Mouse (Mus musculus): Measurements from ENCODE around the gene Lrmda. TPM values are rescaled to one million over a fixed set of nuclear protein-coding genes. Genes with fewer than 3 reads are reported as not detected.

Gene Lrmda
- polyA plus RNA-seq, 1 experiment from 2014 or later, result 0.95 TPM

- 85% methylated on average over 4 of the region's 4 CpGs for WGBS
- Histone ChIP-seq H3K27ac (replicated peaks in 1 of 2; ENCODE audit: control insufficient read depth in 1 of 2, insufficient read depth in 1 of 2, low read depth in 2 of 2, low read length in 2 of 2) (no peak overlapping the region), H3K27me3 (ENCODE audit: control insufficient read depth, insufficient read depth, low read length) (no peaks in the 10 kb centered on the region), H3K4me3 (ENCODE audit: control insufficient read depth in 1 of 2, insufficient read depth in 1 of 2, low read depth in 1 of 2, low read length in 2 of 2) (no peak overlapping the region), H3K4me1 (ENCODE audit: control insufficient read depth in 2 of 2, insufficient read depth in 2 of 2, low read length in 2 of 2) (no peaks in the 10 kb centered on the region), H3K36me3 (ENCODE audit: control insufficient read depth, insufficient read depth, low read length) (no peaks in the 10 kb centered on the region), H3K9me3 (ENCODE audit: control insufficient read depth, low read length) (no peaks in the 10 kb centered on the region), H3K9ac (ENCODE audit: low read length) (no peak overlapping the region), H3K4me2 (ENCODE audit: low read length) (no peak overlapping the region)
- ATAC-seq (ENCODE audit: insufficient number of reproducible peaks, insufficient read depth, low FRiP score, low read depth), result no peak
Observed at GRCm38 (mm10) chr14:23093306-23093705, 1073.8 kb downstream of the Lrmda start.

- Histone ChIP-seq H3K4me3 (ENCODE audit: control insufficient read depth in 1 of 2, insufficient read depth in 1 of 2, low read depth in 1 of 2, low read length in 2 of 2) (no peak overlapping the region), H3K4me1 (ENCODE audit: control insufficient read depth in 2 of 2, insufficient read depth in 2 of 2, low read length in 2 of 2) (no peaks in the 10 kb centered on the region), H3K4me2 (ENCODE audit: low read length) (no peak overlapping the region), H3K36me3 (ENCODE audit: control insufficient read depth, insufficient read depth, low read length) (no peaks in the 10 kb centered on the region), H3K9me3 (ENCODE audit: control insufficient read depth, low read length) (no peaks in the 10 kb centered on the region), H3K27ac (replicated peaks in 1 of 2; ENCODE audit: control insufficient read depth in 1 of 2, insufficient read depth in 1 of 2, low read depth in 2 of 2, low read length in 2 of 2) (no peak overlapping the region), H3K9ac (ENCODE audit: low read length) (no peak overlapping the region), H3K27me3 (ENCODE audit: control insufficient read depth, insufficient read depth, low read length) (no peaks in the 10 kb centered on the region)
- no peak for ATAC-seq (ENCODE audit: insufficient number of reproducible peaks, insufficient read depth, low FRiP score, low read depth)
- 52% methylated on average over 5 of the region's 5 CpGs for WGBS
Observed at GRCm38 (mm10) chr14:23094546-23095157, 1075.1 kb downstream of the Lrmda start.

GRCm38 (mm10) chr14:23095158-23096016, 1075.9 kb downstream of the Lrmda start:
- H3K4me2 ChIP-seq (ENCODE audit: low read length), result no peak overlapping the region
- H3K27me3 ChIP-seq (ENCODE audit: control insufficient read depth, insufficient read depth, low read length), result no peaks in the 10 kb centered on the region
- no peak for ATAC-seq (ENCODE audit: insufficient number of reproducible peaks, insufficient read depth, low FRiP score, low read depth)
- no peaks in the 10 kb centered on the region for H3K4me1 ChIP-seq (ENCODE audit: control insufficient read depth in 2 of 2, insufficient read depth in 2 of 2, low read length in 2 of 2)
- 73% methylated on average over 10 of the region's 10 CpGs for WGBS
- H3K27ac ChIP-seq (replicated peaks in 1 of 2; ENCODE audit: control insufficient read depth in 1 of 2, insufficient read depth in 1 of 2, low read depth in 2 of 2, low read length in 2 of 2), result no peak overlapping the region
- no peak overlapping the region for H3K4me3 ChIP-seq (ENCODE audit: control insufficient read depth in 1 of 2, insufficient read depth in 1 of 2, low read depth in 1 of 2, low read length in 2 of 2)
- H3K9ac ChIP-seq (ENCODE audit: low read length), result no peak overlapping the region
- no peaks in the 10 kb centered on the region for H3K9me3 ChIP-seq (ENCODE audit: control insufficient read depth, low read length)
- no peaks in the 10 kb centered on the region for H3K36me3 ChIP-seq (ENCODE audit: control insufficient read depth, insufficient read depth, low read length)

GRCm38 (mm10) chr14:23096017-23096336, 1076.5 kb downstream of the Lrmda start:
- Histone ChIP-seq H3K4me3 (ENCODE audit: control insufficient read depth in 1 of 2, insufficient read depth in 1 of 2, low read depth in 1 of 2, low read length in 2 of 2) (no peak overlapping the region), H3K27me3 (ENCODE audit: control insufficient read depth, insufficient read depth, low read length) (no peaks in the 10 kb centered on the region), H3K4me1 (ENCODE audit: control insufficient read depth in 2 of 2, insufficient read depth in 2 of 2, low read length in 2 of 2) (no peaks in the 10 kb centered on the region), H3K9ac (ENCODE audit: low read length) (no peak overlapping the region), H3K27ac (replicated peaks in 1 of 2; ENCODE audit: control insufficient read depth in 1 of 2, insufficient read depth in 1 of 2, low read depth in 2 of 2, low read length in 2 of 2) (no peak overlapping the region), H3K9me3 (ENCODE audit: control insufficient read depth, low read length) (no peaks in the 10 kb centered on the region), H3K36me3 (ENCODE audit: control insufficient read depth, insufficient read depth, low read length) (no peaks in the 10 kb centered on the region), H3K4me2 (ENCODE audit: low read length) (no peak overlapping the region)
- ATAC-seq (ENCODE audit: insufficient number of reproducible peaks, insufficient read depth, low FRiP score, low read depth), result no peak
- 69% methylated on average over 3 of the region's 3 CpGs for WGBS

- H3K27me3 ChIP-seq (ENCODE audit: control insufficient read depth, insufficient read depth, low read length), result no peaks in the 10 kb centered on the region
- H3K4me1 ChIP-seq (ENCODE audit: control insufficient read depth in 2 of 2, insufficient read depth in 2 of 2, low read length in 2 of 2), result no peaks in the 10 kb centered on the region
- no peak overlapping the region for H3K27ac ChIP-seq (replicated peaks in 1 of 2; ENCODE audit: control insufficient read depth in 1 of 2, insufficient read depth in 1 of 2, low read depth in 2 of 2, low read length in 2 of 2)
- H3K4me2 ChIP-seq (ENCODE audit: low read length), result no peak overlapping the region
- H3K36me3 ChIP-seq (ENCODE audit: control insufficient read depth, insufficient read depth, low read length), result no peaks in the 10 kb centered on the region
- 74% methylated on average over 4 of the region's 4 CpGs for WGBS
- H3K9me3 ChIP-seq (ENCODE audit: control insufficient read depth, low read length), result no peaks in the 10 kb centered on the region
- H3K4me3 ChIP-seq (ENCODE audit: control insufficient read depth in 1 of 2, insufficient read depth in 1 of 2, low read depth in 1 of 2, low read length in 2 of 2), result no peak overlapping the region
- H3K9ac ChIP-seq (ENCODE audit: low read length), result no peak overlapping the region
- no peak for ATAC-seq (ENCODE audit: insufficient number of reproducible peaks, insufficient read depth, low FRiP score, low read depth)
Observed at GRCm38 (mm10) chr14:23096405-23096804, 1076.9 kb downstream of the Lrmda start.

Small RNA genes lying within 50 kb of the gene (microRNA-seq; reads per million reads assigned to microRNA genes)
- gene Gm27532, result not detected

Other genes with a start within 250 kb of the Lrmda start
- 533 and 556 TPM in 2 replicates for gene Vdac2, start 194.5 kb upstream of the Lrmda start, polyA plus RNA-seq (2014; fragmentation: Nextera tagmentation; extraction: Ambion mirVana)
- 41.0 and 47.1 TPM in 2 replicates for gene Comtd1, start 170.7 kb upstream of the Lrmda start, polyA plus RNA-seq (2014; fragmentation: Nextera tagmentation; extraction: Ambion mirVana)
- 0.67 and 1.6 TPM in 2 replicates for gene Zfp503, start 30.1 kb upstream of the Lrmda start, polyA plus RNA-seq (2014; fragmentation: Nextera tagmentation; extraction: Ambion mirVana)

Data from heart, embryonic 14.5 days (tissue).